Mouse (Mus musculus) liver, embryonic 14.5 days (tissue): ENCODE data around the gene Nanog.

Experiments used
- CTCF ChIP-seq: IDR thresholded peaks from 2 replicates; pipeline ENCODE4 v1.5.1; 2016; ENCODE audit warnings: antibody characterized with exemption, low read depth, control low read depth
- EP300 ChIP-seq: IDR thresholded peaks from 2 replicates; pipeline ENCODE4 v1.6.1; 2016; ENCODE audit warnings: antibody characterized with exemption, low read depth

- TF ChIP-seq CTCF (no peak), EP300 (no peak)
Measured at GRCm38 (mm10) chr6:122711455-122711854, 4.2 kb downstream of the Nanog start.
